Mouse (Mus musculus) retina, postnatal 1 day (tissue): ENCODE measurements at regions not wholly inside any gene's neighbourhood (a gene's known extent, or its start where the extent isn't known, plus 50 kb on each side); places are given as distances from the start of the nearest gene placed in this dataset.

Experiments used
- DNase-seq: peaks from one replicate; pipeline ENCODE4 v3.0.0-alpha.2; 2012

- no peak for DNase-seq
Observed at GRCm38 (mm10) chr17:48592457-48592856, 137.8 kb downstream of the Unc5cl start.

GRCm38 (mm10) chr17:48595418-48595963 lies 140.8 kb downstream of the Unc5cl start:
- DNase-seq: no peak

GRCm38 (mm10) chr17:48596406-48596805 lies 141.7 kb downstream of the Unc5cl start:
- DNase-seq: no peak

GRCm38 (mm10) chr17:48597301-48597700 lies 142.6 kb downstream of the Unc5cl start:
- DNase-seq: no peak

GRCm38 (mm10) chr17:48598471-48599141 lies 143.9 kb downstream of the Unc5cl start:
- no peak for DNase-seq

GRCm38 (mm10) chr17:48600176-48600575 lies 145.5 kb downstream of the Unc5cl start:
- DNase-seq: no peak

GRCm38 (mm10) chr17:48602554-48602953 lies 147.9 kb downstream of the Unc5cl start:
- peak; percentile 79 for DNase-seq

GRCm38 (mm10) chr17:48606767-48607166 lies 152.1 kb downstream of the Unc5cl start:
- no peak for DNase-seq

- DNase-seq: no peak
Observed at GRCm38 (mm10) chr17:48608315-48608714, 153.6 kb downstream of the Unc5cl start.

GRCm38 (mm10) chr17:48610107-48610506 lies 155.4 kb downstream of the Unc5cl start:
- DNase-seq: no peak

- no peak for DNase-seq
Observed at GRCm38 (mm10) chr17:48610806-48611205, 156.1 kb downstream of the Unc5cl start.

GRCm38 (mm10) chr17:48613491-48613890 lies 158.8 kb downstream of the Unc5cl start:
- DNase-seq: no peak

GRCm38 (mm10) chr17:48615248-48615647 lies 160.5 kb downstream of the Unc5cl start:
- DNase-seq: no peak

- no peak for DNase-seq
Observed at GRCm38 (mm10) chr17:48616205-48616604, 161.5 kb downstream of the Unc5cl start.

- DNase-seq: no peak
Observed at GRCm38 (mm10) chr17:48620896-48621295, 166.2 kb downstream of the Unc5cl start.

GRCm38 (mm10) chr17:48621676-48622075 lies 167.0 kb downstream of the Unc5cl start:
- no peak for DNase-seq

- no peak for DNase-seq
Observed at GRCm38 (mm10) chr17:48624937-48625336, 170.2 kb downstream of the Unc5cl start.

- no peak for DNase-seq
Observed at GRCm38 (mm10) chr17:48625971-48626370, 171.3 kb downstream of the Unc5cl start.

GRCm38 (mm10) chr17:48639611-48640010 lies 184.9 kb downstream of the Unc5cl start:
- DNase-seq: no peak

GRCm38 (mm10) chr17:48643533-48644019 lies 188.9 kb downstream of the Unc5cl start:
- DNase-seq: no peak

GRCm38 (mm10) chr17:48645056-48645455 lies 190.4 kb downstream of the Unc5cl start:
- no peak for DNase-seq

GRCm38 (mm10) chr17:48646626-48647195 lies 192.0 kb downstream of the Unc5cl start:
- no peak for DNase-seq

GRCm38 (mm10) chr17:48647431-48647830 lies 192.7 kb downstream of the Unc5cl start:
- DNase-seq: peak; percentile 40

- no peak for DNase-seq
Observed at GRCm38 (mm10) chr17:48650556-48650955, 195.9 kb downstream of the Unc5cl start.
